Comparison of ENCODE assay signal across 10 mouse cellular contexts in genomic region chr9:67617341-67618217, GRCm38 (mm10). TPM values are rescaled to one million over a fixed set of nuclear protein-coding genes. Genes with fewer than 3 reads are reported as not detected.
A peak's percentile ranks its signal among the peaks of the same experiment; 100 is the strongest.
DNase-seq lines count a peak whose midpoint lies in the region; ATAC-seq and TF ChIP-seq lines count a peak whose summit lies in the region.
"Had no signal": no experiment of that assay in that cellular context is flagged by ENCODE, and none has a peak within 500 bp of the region (broad histone marks: within the 10 kb centered on the region; RNA-seq: fewer than 3 reads in every experiment).

No protein-coding gene starts in this region.

- intact Hi-C loops in gastrocnemius, adult 2 months (cut with DNase I) = no loop called here

- peak overlapping the region; percentile 6; the same call in 1 of the 2 replicates for H3K27ac ChIP-seq in gastrocnemius, adult 2 months
- H3K27ac ChIP-seq in embryonic facial prominence, embryonic 15.5 days (replicated peaks) = peak overlapping the region; percentile 68; the same call in 1 of the 2 replicates
- peak overlapping the region; percentile 84 for H3K27ac ChIP-seq in limb, embryonic 10.5 days
- no peak overlapping the region for H3K27ac ChIP-seq in lung, postnatal 0 days (ENCODE audit: low read length)
- H3K27ac ChIP-seq: liver, embryonic 12.5 days; neural tube, embryonic 12.5 days had no signal

- peaks cover 31% of the 10 kb centered on the region for H3K4me1 ChIP-seq in embryonic facial prominence, embryonic 15.5 days
- peaks cover 81% of the 10 kb centered on the region for H3K4me1 ChIP-seq in limb, embryonic 10.5 days
- no peaks in the 10 kb centered on the region for H3K4me1 ChIP-seq in lung, postnatal 0 days (ENCODE audit: insufficient read depth, low read depth, low read length)
- H3K4me1 ChIP-seq: neural tube, embryonic 12.5 days had no signal

- no peak overlapping the region for H3K4me3 ChIP-seq in gastrocnemius, adult 2 months
- H3K4me3 ChIP-seq in embryonic facial prominence, embryonic 15.5 days (replicated peaks) = no peak overlapping the region
- peak overlapping the region; percentile 15; the same call in 1 of the 2 replicates for H3K4me3 ChIP-seq in limb, embryonic 10.5 days
- H3K4me3 ChIP-seq in lung, postnatal 0 days (ENCODE audit: low read depth, low read length) = no peak overlapping the region
- H3K4me3 ChIP-seq: liver, embryonic 12.5 days; neural tube, embryonic 12.5 days had no signal

- DNase-seq in gastrocnemius, adult 2 months = no peak
- DNase-seq in gastrocnemius, postnatal 4 days (ENCODE audit: low spot score in 2 of 2) = no peak
- DNase-seq in cerebellum, adult 11 months = peak; percentile 11
- DNase-seq in limb, embryonic 10.5 days (ENCODE audit: low spot score) = peak; percentile 55
- DNase-seq in left cerebral cortex, adult 9 months (ENCODE audit: low spot score in 2 of 2) = no peak
- DNase-seq in lung, postnatal 0 days (ENCODE audit: low spot score) = no peak
- DNase-seq in frontal cortex, postnatal 25 days (ENCODE audit: low spot score in 2 of 2) = no peak

- no peaks in the 10 kb centered on the region for H3K27me3 ChIP-seq in embryonic facial prominence, embryonic 15.5 days
- H3K27me3 ChIP-seq in limb, embryonic 10.5 days (ENCODE audit: low read depth, poor library complexity, severe bottlenecking) = no peaks in the 10 kb centered on the region
- H3K27me3 ChIP-seq in lung, postnatal 0 days (replicated peaks; ENCODE audit: insufficient read depth, low read length) = no peaks in the 10 kb centered on the region
- H3K27me3 ChIP-seq: neural tube, embryonic 12.5 days had no signal

- no peak for TF ChIP-seq CTCF in gastrocnemius, adult 2 months (IDR thresholded peaks at IDR 0.05)
- TF ChIP-seq CTCF in lung, postnatal 0 days (IDR thresholded peaks at IDR 0.05) = no peak

- no peak for ATAC-seq in embryonic facial prominence, embryonic 15.5 days (ENCODE audit: insufficient number of reproducible peaks, low FRiP score, low TSS enrichment, low read depth)
- ATAC-seq in lung, postnatal 0 days = no peak
- ATAC-seq: liver, embryonic 12.5 days had no signal

- no peak for TF ChIP-seq EP300 in lung, postnatal 0 days (IDR thresholded peaks at IDR 0.05)

- WGBS in embryonic facial prominence, embryonic 15.5 days = 27% methylated on average over 14 of the region's 14 CpGs
- WGBS in limb, embryonic 10.5 days = 28% methylated on average over 14 of the region's 14 CpGs
- 58% methylated on average over 14 of the region's 14 CpGs for WGBS in lung, postnatal 0 days

- H3K9ac ChIP-seq in embryonic facial prominence, embryonic 15.5 days = no peak overlapping the region
- H3K9ac ChIP-seq in lung, postnatal 0 days (replicated peaks; ENCODE audit: low read depth) = no peak overlapping the region
- H3K9ac ChIP-seq: liver, embryonic 12.5 days; neural tube, embryonic 12.5 days had no signal

- no peak overlapping the region for H3K4me2 ChIP-seq in embryonic facial prominence, embryonic 15.5 days (replicated peaks)
- H3K4me2 ChIP-seq in lung, postnatal 0 days (replicated peaks; ENCODE audit: low read depth, low read length) = no peak overlapping the region
- H3K4me2 ChIP-seq: liver, embryonic 12.5 days; neural tube, embryonic 12.5 days had no signal

- H3K9me3 ChIP-seq in embryonic facial prominence, embryonic 15.5 days (replicated peaks) = no peaks in the 10 kb centered on the region
- H3K9me3 ChIP-seq in limb, embryonic 10.5 days (replicated peaks) = no peaks in the 10 kb centered on the region
- no peaks in the 10 kb centered on the region for H3K9me3 ChIP-seq in lung, postnatal 0 days (ENCODE audit: low read length)
- H3K9me3 ChIP-seq: liver, embryonic 12.5 days; neural tube, embryonic 12.5 days had no signal

- no peaks in the 10 kb centered on the region for H3K36me3 ChIP-seq in embryonic facial prominence, embryonic 15.5 days
- no peaks in the 10 kb centered on the region for H3K36me3 ChIP-seq in limb, embryonic 10.5 days
- no peaks in the 10 kb centered on the region for H3K36me3 ChIP-seq in lung, postnatal 0 days (ENCODE audit: insufficient read depth, low read length)
- H3K36me3 ChIP-seq: liver, embryonic 12.5 days; neural tube, embryonic 12.5 days had no signal

RNA-seq across cellular contexts. Expression of gene Tln2, which starts 58.1 kb away (rescaled TPM):
- 10 to 100 TPM; 82.5 to 83.1 TPM for total RNA-seq in gastrocnemius, adult 2 months (2021)
- total RNA-seq in gastrocnemius, postnatal 4 days (2021) = 100 to 1,000 TPM; 118 to 134 TPM
- polyA plus RNA-seq in embryonic facial prominence, embryonic 15.5 days (2015; fragmentation: Nextera tagmentation; extraction: Ambion mirVana) = 33.9 and 37.2 TPM in 2 replicates
- 40.2 and 41.5 TPM in 2 replicates for polyA plus RNA-seq in limb, embryonic 10.5 days (2016; fragmentation: Nextera tagmentation; extraction: Ambion mirVana)
- polyA plus RNA-seq in lung, postnatal 0 days (2015; fragmentation: Nextera tagmentation; extraction: Ambion mirVana) = 9.9 and 11.5 TPM in 2 replicates

Comparison
In these comparisons a context has a peak if more than half of its experiments do, and no peak if none do; other contexts are left out.
1. DNase-seq: peak in cerebellum, adult 11 months (single experiment) and limb, embryonic 10.5 days (single experiment); none in gastrocnemius, adult 2 months (single experiment), gastrocnemius, postnatal 4 days (0 of 2), left cerebral cortex, adult 9 months (0 of 2), lung, postnatal 0 days (single experiment) and frontal cortex, postnatal 25 days (0 of 2).